Mouse (Mus musculus): ENCODE data around the gene Cd300e.
"Not testable (repeated sequence)": the region's sequence is repeated elsewhere in the genome, so short reads cannot be mapped to it uniquely, and the experiment has no call there.

The Cd300e gene

DNA sequence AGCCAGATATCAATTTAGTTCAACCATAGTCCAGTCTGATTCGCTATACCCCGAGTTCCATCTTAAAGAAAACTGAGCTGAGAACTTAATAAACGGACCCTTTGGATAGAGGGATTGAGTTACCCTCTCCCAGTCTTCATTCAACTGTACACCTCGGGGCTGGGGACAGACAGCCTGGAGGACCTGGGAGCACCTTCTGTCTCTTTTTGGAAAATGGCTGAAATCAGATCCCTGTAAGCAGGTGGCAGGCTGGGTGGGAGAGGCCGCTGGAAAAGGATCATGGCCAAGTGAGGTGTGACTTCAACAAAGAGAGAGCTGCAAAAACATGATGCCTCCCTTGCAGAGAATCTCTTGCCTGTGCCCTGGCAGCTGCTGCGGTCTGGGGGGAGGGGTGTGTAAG is 20.2 kb upstream of the Cd300e start:
- no peak for DNase-seq (ENCODE audit: extremely low spot score)

DNA sequence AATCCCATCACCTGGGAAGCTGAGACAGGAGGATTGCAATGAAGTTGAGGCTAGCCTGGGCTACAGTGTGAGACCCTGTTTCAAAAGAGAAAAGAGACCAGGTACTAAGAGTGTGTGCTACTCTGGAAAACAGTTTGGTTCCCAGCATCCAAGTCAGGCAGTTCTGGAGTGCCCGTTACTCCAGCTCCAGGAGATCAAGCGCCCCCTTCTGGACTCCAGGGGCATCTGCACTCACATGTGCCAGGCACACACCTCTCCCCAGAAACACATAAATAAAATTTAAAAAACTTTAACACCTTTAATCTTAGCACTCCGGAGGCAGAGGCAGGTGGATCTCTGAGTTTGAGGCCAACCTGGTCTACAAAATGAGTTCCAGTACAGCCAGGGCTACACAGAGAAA is 19.4 kb upstream of the Cd300e start:
- DNase-seq (ENCODE audit: extremely low spot score) = no peak

DNA sequence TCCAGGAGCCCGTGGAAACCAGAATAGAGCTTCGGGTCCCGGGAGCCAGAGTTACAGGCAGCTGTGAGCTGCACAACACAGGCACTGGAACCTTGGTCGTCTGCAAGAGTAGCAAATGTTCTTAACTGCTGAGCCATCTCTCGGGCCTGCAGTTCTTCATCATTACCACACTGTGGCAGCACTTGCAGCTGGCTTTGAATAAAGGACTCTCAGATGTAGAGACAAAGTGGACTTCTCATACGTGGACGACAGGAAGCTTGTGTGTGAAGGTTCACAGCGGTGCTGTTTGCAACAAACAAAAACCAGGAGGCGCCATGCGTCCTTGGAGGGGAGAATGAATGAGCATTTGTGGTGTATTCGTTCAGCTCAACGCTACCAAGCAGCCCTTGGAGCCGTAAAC is 18.9 kb upstream of the Cd300e start:
- DNase-seq (ENCODE audit: extremely low spot score) = peak; percentile 49

DNA sequence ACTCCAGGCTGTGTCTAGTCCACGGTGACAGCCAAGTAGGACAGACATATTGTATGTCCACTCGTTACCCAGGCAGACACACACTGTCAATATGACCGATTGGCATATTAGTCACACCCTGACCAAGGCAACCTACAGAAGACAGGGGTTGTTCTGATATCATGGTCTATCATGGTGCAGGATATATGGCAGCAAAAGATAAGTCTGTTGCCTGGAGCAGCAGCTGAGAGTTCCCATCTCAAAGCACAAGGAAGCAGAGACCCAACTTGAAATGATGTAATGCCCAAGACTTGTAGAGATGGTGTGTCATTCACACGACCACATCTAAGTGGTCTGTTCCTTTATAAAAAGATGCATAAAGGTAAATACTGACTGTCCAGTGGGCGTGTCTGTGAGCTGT is 16.7 kb upstream of the Cd300e start:
- no peak for DNase-seq (ENCODE audit: extremely low spot score)

DNA sequence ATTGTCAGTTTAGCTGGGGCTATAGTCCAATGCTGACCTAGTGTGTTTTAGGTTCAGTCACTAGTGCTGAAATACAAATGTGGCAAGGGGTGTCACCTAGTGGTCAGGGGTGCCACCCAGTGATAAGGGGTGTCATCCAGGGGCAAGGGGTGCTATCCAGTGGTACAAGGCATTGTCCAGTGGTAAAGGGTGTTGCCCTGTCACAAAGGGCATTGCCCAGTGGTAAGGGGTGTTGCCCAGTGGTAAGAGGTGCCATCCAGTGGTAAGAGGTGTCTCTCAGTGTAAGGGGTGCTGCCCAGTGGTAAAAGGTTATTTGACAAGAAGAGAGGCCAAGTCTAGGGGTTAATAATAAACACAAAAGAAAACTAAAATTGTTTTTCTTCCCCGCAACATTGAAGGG is 15.5 kb upstream of the Cd300e start:
- no peak for DNase-seq (ENCODE audit: extremely low spot score)

DNA sequence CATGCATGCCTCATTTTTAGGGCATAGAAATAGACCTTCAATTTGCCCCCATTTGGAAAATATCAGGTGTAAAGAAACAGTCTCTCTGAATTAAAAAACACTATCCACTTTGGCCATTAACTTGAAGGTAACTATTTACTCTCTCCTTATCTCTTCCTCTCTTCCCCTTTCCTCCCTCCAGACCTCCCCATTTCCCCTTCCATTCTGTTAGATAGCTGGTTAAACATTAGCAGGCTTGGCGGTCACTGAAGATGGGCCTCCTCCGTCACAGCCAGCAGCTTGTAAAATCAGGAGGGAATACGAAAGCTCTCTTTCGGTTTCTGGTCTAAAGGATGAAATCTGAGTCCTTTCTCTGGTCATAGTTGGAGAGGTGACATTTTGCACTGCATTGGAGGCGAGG is 13.9 kb upstream of the Cd300e start:
- DNase-seq (ENCODE audit: extremely low spot score) = no peak

DNA sequence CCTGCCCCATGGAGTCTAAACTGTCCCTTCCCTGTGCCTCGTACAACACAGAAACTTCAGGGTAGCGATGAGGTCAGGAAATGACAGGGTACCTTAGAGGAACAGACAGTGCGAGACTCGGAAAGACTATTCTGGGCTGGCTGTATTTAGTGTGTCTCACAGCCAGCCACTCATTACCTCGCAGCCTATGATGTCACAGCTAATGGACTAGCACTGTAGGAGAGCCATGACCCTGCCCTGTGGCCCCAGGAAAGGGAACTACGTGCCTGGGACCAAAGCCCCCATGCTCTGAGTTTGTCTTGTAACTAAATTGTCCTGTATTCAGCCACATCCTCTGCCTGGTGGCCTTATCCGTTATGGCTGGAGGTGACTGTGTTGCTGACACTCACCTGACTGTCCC is 13.4 kb upstream of the Cd300e start:
- DNase-seq (ENCODE audit: extremely low spot score) = no peak

DNA sequence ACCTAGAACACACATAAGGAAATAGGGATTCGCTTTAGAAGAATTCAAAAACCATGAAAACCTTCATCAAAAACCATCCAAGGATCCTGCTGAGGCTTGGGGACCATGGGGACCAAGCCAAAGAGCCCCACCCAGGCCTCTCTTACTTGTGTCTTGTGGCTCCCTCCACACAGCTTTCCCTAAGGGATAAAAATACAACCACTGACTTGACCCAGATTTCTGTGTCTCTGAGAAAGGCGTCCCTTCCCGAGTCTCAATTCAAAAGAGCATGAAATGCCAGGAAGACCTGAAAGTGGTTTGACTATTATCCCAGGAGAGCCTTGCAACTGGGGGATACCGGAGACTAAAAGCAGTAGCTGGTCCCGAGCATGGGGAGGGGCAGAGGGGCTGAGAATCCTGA is 11.0 kb upstream of the Cd300e start:
- no peak for DNase-seq (ENCODE audit: extremely low spot score)

DNA sequence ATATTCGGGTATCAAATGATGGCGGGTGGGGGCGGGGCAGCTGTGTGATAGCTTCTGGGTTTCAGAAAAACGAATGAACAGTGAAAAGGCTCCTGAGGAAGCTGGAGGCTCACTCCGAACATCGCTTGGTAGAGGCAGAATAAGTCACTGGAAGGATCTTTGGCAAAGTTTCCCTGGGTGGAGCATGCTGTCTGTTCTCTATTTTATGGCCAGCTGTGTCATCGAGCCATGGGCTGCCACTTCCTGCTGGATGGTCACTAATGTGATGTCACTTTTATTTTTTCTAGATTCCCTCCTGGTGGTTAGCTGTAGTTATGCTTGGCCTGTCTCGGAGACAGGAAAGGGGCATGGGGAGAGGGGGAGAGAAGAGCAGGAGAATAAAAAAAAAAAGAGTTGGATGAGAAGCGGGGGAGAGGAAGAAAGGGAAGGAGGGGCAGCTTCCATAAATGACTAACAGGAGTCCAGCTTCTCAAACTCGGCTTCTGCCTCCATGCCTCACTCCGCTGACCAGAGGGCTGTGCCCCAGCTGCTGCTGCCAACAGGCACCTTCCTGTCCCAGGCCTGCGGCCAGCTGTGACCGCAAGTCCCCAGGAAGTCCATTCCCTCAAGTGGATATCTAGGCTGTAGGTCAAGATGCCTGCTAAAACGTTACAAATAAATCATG is 9.8 kb upstream of the Cd300e start:
- DNase-seq (ENCODE audit: extremely low spot score) = peak; percentile 51

DNA sequence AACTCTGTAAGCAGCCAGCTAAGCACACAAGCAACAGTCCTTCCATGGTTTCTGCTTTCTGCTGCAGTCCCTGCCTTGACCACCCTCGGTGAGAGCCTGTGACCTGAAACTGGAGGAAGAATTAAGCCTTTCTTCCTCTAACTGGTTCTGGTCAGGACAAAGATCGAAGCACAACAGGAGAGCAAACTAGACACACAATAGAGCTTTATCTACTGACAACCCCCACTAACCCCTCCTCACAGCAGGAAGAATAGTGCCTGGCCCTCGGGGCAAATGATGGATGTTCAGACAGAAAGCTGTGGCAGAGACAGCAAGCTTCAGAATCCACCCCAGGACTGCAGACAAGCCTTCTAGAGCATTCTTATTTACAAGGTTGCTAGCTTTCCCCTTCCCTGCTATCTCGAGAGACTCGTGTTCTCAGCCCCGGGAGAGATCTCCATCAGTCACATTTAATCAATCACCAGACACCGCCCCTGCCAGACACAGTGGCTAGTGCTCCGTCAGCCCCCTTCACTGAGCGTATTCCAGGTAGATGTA is 9.1 kb upstream of the Cd300e start:
- peak; percentile 73 for DNase-seq (ENCODE audit: extremely low spot score)

DNA sequence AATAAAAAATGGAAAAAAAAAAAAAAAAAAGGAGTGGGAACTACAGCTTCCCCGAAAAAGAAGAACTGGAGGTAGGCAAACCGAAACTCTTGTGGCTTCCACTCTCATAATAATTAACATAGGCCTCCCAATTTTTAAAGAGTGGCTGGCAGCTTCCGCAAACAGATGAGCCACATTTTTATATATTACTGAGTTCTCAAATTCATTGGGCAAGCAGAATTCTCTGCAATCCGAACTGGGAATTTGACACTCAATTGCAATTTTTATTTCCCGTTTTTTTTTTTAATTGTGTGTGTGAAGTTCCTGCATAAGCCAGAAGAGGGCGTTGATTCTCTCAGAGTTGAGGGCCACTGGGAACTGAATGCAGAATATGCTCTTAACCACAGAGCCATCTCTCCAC is 4.8 kb upstream of the Cd300e start:
- no peak for DNase-seq (ENCODE audit: extremely low spot score)

DNA sequence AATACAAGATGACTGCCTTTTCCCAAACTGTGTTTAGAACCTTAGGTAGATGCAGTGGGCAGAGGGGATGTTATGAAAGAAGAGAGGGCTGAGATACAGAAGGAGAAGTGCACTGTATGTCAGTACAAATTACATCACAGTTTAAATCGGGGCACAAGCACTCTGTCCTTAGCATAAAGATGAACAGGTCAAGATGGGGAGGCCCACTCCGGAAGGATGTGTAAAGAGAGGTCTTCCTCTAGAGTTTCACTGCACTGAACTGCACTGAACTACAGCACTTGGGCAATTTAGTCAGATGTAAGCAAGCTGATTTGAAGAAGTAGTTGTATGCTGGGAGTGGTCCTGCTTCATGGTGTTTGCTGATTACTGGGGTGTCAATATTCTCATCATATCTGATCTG is 2.2 kb downstream of the Cd300e start:
- DNase-seq (ENCODE audit: extremely low spot score) = no peak

DNA sequence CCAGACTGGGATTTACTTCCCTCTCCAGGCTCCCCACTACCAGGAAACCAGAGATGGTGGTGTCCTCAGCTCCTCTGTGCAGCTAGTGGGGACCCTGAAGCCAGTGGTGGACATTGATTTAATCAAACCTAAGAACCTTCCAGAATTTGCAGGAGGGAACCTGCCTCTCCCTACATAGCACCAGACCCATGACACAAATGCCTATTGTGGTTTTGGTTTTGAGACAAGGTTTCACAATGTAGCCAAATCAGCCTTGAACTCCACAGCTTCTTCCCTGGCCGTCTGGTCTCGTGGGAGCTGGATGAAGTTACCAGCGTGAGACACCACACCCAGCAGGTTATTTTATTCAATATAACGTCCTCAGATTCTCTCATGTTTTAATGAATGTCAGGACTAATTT is 3.3 kb downstream of the Cd300e start:
- DNase-seq (ENCODE audit: extremely low spot score) = no peak

DNA sequence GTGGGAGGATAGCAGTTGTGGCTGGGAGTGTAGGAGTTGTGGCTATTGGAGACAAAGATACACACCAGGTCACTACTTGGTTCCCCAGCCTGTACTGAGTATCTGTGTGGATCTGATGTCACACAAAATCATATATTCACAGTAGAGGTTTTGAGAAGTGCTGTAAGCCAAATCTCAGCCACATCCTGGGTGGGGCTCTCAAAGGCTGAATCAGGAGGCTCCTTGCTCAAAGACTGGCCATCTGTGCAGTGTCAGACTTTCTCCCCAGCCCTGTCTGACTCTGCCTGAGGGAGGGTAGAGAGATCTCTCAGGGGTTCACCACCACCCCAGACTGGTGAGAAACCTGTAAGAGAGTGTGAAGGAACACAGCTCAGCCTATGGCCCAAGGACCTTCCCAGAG is 7.4 kb downstream of the Cd300e start:
- no peak for DNase-seq (ENCODE audit: extremely low spot score)

DNA sequence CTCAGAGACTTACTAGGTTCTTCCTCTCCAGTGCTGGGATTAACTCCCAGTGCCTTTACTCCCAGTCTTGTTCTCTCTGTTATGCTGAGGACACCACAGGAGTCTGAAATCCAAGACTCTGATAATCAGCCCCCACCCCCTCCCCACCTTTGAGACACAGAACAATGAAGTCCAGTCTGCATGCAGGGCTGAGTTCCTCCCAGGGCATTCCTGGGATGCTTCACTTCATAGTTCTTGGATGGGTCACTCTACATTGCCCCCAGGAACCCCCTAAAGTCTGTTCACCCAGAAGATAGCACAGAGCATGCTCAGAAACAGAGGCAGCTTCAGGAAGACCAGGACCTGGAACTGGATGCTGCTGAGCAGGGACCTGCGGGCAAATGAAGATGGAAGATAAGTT is 9.0 kb downstream of the Cd300e start:
- no peak for DNase-seq (ENCODE audit: extremely low spot score)

DNA sequence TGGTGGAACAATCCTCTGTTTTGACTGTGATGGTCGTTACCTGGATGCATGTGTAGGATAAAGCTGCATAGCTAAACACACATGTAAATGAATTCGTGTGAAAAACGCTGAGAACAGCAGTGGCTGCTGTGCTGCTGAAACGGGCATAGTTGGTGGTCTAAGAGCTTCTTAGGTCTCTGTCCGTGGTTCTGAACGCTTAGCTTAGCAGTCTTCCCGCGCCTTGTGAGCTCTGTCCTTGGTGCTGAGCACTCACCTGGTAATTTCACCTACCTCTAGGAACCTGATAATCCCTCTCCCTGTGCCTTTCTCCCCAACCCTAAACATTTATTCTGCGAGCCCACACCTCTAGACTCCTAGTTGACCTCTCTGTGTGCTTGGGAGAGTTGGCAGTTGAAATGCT is 9.8 kb downstream of the Cd300e start:
- peak; percentile 55 for DNase-seq (ENCODE audit: extremely low spot score)

DNA sequence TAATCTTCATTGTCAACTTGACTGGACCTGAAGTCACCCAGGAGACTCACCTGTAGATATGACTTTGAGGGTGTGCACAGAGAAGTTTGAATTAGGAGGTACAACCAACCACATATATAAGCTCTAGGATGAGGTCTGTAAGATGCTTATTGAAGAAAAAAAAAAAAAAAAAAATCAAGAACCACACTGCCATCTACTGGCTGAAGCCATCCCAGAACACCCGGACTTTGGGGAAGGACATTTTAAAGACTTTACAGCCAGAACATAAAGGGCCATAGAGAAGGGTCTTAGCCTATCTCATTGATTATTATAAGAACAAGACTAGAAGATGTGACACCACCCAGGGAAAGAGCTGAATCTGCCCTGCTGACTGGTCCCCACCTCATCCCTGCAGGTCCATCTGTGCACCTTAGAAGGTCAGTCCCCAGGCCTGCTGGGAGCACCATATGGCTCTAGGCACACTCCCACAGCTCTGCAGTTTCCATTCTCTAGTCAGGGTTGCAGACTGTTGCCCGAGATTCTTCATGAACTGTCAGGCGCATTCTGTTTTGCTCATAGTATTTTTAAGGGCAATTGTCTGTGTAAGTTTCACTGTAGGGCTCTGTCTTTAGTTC is 12.6 kb downstream of the Cd300e start:
- DNase-seq (ENCODE audit: extremely low spot score) = no peak

DNA sequence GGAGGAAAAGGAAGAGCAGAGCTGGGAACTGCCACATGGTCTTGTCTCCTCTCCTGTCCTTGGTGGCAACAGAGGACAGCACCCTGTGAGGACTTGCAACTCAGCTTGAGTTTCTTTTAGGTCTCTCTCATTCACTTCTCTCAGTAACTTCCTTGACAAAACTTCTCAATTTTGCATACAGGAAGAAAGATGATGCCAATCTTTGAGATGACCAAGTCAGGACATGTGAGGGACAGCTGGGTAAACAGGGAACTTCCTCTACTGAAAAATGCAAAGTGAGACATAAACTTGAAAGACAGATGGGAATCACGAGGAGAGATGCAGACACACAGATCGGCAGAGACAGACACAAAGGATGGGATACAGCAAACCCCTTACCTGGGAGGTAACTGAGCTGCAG is 13.7 kb downstream of the Cd300e start, which contains the start of gene Cd300ld3:
Cd300ld3 (minus strand) TSS at position 151 of the 400 bp plus-strand sequence.
- no peak for DNase-seq (ENCODE audit: extremely low spot score)

DNA sequence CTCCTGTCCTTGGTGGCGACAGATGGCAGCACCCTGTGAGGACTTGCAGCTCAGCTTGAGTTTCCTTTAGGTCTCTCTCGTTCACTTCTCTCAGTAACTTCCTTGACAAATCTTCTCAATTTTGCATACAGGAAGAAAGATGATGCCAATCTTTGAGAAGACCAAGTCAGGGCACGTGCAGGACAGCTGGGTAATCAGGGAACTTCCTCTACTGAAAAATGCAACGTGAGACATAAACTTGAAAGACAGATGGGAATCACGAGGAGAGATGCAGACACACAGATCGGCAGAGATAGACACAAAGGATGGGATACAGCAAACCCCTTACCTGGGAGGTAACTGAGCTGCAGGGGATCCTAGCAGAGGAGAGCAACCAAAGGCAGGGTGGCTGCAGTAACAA is 24.3 kb downstream of the Cd300e start, which contains the start of gene Cd300ld5:
Cd300ld5 (minus strand) TSS at position 101 of the 400 bp plus-strand sequence.
- not testable (repeated sequence) for DNase-seq (ENCODE audit: extremely low spot score)

DNA sequence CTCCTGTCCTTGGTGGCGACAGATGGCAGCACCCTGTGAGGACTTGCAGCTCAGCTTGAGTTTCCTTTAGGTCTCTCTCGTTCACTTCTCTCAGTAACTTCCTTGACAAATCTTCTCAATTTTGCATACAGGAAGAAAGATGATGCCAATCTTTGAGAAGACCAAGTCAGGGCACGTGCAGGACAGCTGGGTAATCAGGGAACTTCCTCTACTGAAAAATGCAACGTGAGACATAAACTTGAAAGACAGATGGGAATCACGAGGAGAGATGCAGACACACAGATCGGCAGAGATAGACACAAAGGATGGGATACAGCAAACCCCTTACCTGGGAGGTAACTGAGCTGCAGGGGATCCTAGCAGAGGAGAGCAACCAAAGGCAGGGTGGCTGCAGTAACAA is 35.1 kb downstream of the Cd300e start, which contains the start of gene Cd300ld4:
Cd300ld4 (minus strand) TSS at position 101 of the 400 bp plus-strand sequence.
- not testable (repeated sequence) for DNase-seq (ENCODE audit: extremely low spot score)

DNA sequence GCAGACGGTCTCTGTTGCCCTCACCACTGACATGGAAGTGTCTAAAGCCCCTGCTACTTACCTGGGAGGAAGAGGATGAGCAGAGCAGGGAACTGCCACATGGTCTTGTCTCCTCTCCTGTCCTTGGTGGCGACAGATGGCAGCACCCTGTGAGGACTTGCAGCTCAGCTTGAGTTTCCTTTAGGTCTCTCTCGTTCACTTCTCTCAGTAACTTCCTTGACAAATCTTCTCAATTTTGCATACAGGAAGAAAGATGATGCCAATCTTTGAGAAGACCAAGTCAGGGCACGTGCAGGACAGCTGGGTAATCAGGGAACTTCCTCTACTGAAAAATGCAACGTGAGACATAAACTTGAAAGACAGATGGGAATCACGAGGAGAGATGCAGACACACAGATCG is 45.9 kb downstream of the Cd300e start, which contains the start of gene Cd300ld2:
Cd300ld2 (minus strand) TSS at position 101 of the 400 bp plus-strand sequence.
- DNase-seq (ENCODE audit: extremely low spot score) = not testable (repeated sequence)

DNA sequence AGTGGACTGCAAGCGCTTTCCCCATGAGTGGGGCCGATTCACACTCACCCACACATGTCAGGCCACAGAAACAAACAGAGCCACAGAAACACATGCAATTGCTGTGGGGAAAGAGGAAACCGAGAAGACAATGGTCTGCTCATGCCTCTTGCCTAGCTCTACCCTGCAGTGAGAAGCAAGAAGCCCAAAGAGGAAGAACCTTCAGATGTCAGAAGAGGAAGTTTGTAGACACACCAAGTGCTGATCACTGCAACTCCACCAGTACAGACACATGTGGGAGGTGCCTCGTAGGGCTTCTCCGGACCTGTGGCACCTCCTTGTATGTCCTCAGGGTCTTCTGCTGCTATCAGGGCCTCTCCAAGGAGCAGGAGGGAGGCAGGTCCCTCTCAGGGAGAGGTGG is 57.9 kb downstream of the Cd300e start:
- no peak for DNase-seq (ENCODE audit: extremely low spot score)

Data from embryo, embryonic 9.5 days (tissue).